In the genomic region with DNA sequence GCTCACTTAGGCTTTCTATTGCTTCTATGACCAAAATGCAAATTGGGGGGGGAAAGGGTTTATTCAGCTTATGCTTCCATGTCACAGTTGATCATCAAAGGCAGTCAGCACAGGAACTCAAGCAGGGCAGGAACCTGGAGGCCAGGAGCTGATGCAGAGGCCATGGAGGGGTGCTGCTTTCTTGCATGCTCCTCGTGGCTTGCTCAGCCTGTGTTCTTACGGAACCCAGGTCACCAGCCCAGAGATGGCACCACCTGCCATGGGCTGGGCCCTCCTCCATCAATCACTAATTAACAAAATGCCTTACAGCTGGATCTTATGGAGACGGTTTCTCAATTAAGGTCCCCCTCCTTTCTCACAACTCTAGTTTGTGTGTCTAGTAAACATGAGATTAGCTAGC, we compare ENCODE assay signal across 23 mouse cellular contexts.
"Had no signal": no experiment of that assay in that cellular context is flagged by ENCODE, and none has a peak within 500 bp of the region (broad histone marks: within the 10 kb centered on the region; RNA-seq: fewer than 3 reads in every experiment).

No protein-coding gene starts in this region.

- ATAC-seq: forebrain, postnatal 0 days; hindbrain, postnatal 0 days; intestine, embryonic 16.5 days had no signal

- H3K36me3 ChIP-seq: heart, embryonic 15.5 days; hindbrain, embryonic 13.5 days; limb, embryonic 15.5 days; liver, embryonic 13.5 days; liver, embryonic 15.5 days had no signal

- H3K4me2 ChIP-seq: heart, embryonic 13.5 days; heart, embryonic 15.5 days; hindbrain, embryonic 13.5 days; hindbrain, embryonic 15.5 days; limb, embryonic 13.5 days; limb, embryonic 15.5 days; liver, embryonic 11.5 days; liver, embryonic 13.5 days; liver, embryonic 15.5 days had no signal

- H3K27me3 ChIP-seq: heart, embryonic 13.5 days; heart, embryonic 15.5 days; hindbrain, embryonic 13.5 days; hindbrain, embryonic 15.5 days; limb, embryonic 13.5 days; limb, embryonic 15.5 days; liver, embryonic 13.5 days; liver, embryonic 15.5 days had no signal

- DNase-seq: forebrain, postnatal 0 days; gastrocnemius, postnatal 14 days; gastrocnemius, postnatal 36 days; heart, adult 18-20 months; heart, postnatal 14 days; heart, postnatal 36 days; kidney, adult 8-10 months; kidney, postnatal 10 days; layer of hippocampus, adult 9-11 months; layer of hippocampus, postnatal 36 days; left cerebral cortex, postnatal 4 days; liver, embryonic 13.5 days had no signal

- H3K27ac ChIP-seq: heart, embryonic 10.5 days; heart, embryonic 13.5 days; heart, embryonic 15.5 days; hindbrain, embryonic 13.5 days; hindbrain, embryonic 15.5 days; hindbrain, postnatal 0 days; limb, embryonic 13.5 days; limb, embryonic 15.5 days; liver, embryonic 13.5 days; liver, embryonic 15.5 days had no signal

- H3K4me3 ChIP-seq: heart, embryonic 10.5 days; heart, embryonic 13.5 days; heart, embryonic 15.5 days; hindbrain, embryonic 13.5 days; hindbrain, embryonic 15.5 days; limb, embryonic 13.5 days; limb, embryonic 15.5 days; liver, embryonic 13.5 days; liver, embryonic 15.5 days had no signal

- H3K9me3 ChIP-seq: heart, embryonic 10.5 days; heart, embryonic 13.5 days; heart, embryonic 15.5 days; hindbrain, embryonic 13.5 days; hindbrain, embryonic 15.5 days; limb, embryonic 15.5 days; liver, embryonic 13.5 days; liver, embryonic 15.5 days had no signal

- H3K9ac ChIP-seq: forebrain, postnatal 0 days; heart, embryonic 13.5 days; heart, embryonic 15.5 days; hindbrain, embryonic 13.5 days; hindbrain, embryonic 15.5 days; limb, embryonic 13.5 days; limb, embryonic 15.5 days; liver, embryonic 13.5 days; liver, embryonic 15.5 days had no signal
